Mouse (Mus musculus): Measurements from ENCODE around the gene Ak8. TPM values are rescaled to one million over a fixed set of nuclear protein-coding genes. Genes with fewer than 3 reads are reported as not detected.
A peak's percentile ranks its signal among the peaks of the same experiment; 100 is the strongest.

Ak8 gene
- polyA plus RNA-seq, 1 experiment from 2014 or later, result 0.41 TPM

DNA sequence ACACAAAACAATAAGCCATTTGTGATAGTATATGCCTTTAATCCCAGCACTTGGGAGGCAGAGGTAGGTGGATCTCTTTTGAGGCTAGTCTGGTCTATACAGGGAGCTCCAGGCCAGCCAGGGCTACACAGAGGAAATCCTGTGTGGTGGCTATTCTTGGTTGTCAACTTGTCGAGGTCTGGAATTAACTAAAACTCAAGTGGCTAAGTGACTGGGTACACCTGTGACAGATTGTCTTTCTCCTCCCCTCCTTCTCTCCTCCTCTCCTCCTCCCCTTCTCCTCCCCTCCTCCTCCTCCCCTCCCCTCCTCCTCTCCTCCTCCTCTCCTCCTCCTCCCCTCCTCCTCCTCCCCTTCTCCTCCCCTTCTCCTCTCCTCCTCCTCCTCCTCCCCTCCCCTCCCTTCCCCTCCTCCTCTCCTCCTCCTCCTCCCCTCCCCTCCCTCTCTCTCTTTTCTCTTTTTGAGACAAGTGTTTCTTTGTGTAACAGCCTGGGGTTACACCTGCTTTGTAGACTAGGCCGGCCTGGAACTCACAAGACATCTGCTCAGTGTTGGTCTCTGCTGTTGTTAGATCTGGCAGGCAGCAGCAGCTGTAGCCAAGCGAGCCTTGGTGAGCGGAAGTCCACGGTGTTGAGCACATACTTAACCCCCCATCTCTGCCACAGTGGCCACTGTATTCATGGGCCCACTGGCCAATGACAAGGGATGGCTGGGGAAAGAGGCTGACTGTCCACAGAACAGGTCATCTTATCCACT, 110.5 kb downstream of the Ak8 start:
- H3K4me1 ChIP-seq, result peaks cover 7% of the 10 kb centered on the region; the same call in 1 of the 2 replicates
- WGBS, result 78% methylated on average over 5 of the region's 5 CpGs
- H3K36me3 ChIP-seq, result no peaks in the 10 kb centered on the region
- DNase-seq (ENCODE audit: low spot score), result no peak
- H3K4me3 ChIP-seq, result no peak overlapping the region
- no peaks in the 10 kb centered on the region for H3K9me3 ChIP-seq (replicated peaks)
- H3K27me3 ChIP-seq (ENCODE audit: low read depth, poor library complexity, severe bottlenecking), result peaks cover 11% of the 10 kb centered on the region; the same call in 1 of the 2 replicates
- no peak overlapping the region for H3K27ac ChIP-seq

DNA sequence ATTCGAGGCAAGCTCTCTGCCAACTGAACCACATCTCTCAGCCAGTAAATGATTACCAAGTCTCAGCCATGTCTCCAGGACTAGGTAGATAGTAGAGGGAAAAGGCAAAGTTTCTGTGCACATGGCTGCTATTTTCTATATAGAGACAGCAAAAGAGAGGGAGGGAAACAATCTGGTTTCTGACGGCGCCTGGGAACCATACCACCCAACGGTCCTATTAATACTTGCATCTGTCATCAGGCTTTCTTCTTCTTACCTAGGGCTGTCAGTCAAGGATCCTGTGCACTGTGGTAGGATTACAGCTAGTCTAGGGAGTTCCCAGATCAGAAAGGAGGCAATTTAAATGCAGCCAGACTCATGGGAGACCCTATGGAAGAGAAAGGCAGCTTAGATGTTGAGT, 118.9 kb downstream of the Ak8 start:
- no peaks in the 10 kb centered on the region for H3K9me3 ChIP-seq (replicated peaks)
- no peak overlapping the region for H3K4me3 ChIP-seq
- WGBS, result 86% methylated on average over 4 of the region's 4 CpGs
- H3K27ac ChIP-seq, result no peak overlapping the region
- H3K27me3 ChIP-seq (ENCODE audit: low read depth, poor library complexity, severe bottlenecking), result no peaks in the 10 kb centered on the region
- peaks cover 24% of the 10 kb centered on the region for H3K36me3 ChIP-seq
- DNase-seq (ENCODE audit: low spot score), result no peak
- no peaks in the 10 kb centered on the region for H3K4me1 ChIP-seq

DNA sequence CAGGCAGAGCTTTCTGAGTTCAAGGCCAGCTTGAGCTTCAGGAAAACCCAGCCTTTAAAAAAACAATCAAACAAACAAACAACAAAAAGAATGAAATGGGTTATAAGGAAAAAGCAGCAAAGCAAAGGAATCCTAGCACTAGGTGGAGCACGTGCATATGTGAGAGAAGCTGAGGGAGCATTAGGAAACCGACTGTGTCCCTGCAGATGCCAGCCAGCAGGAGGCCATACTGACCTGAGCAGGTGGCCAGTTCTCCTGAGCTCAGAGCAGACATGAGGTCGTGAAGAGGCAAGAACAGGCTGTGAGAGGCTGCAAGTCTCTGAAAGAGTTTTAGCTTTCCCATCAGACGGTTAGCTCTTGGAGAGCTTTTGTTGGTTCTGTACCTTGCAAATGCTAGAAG, 129.3 kb downstream of the Ak8 start:
- H3K4me3 ChIP-seq, result no peak overlapping the region
- H3K27ac ChIP-seq, result no peak overlapping the region
- no peaks in the 10 kb centered on the region for H3K9me3 ChIP-seq (replicated peaks)
- H3K27me3 ChIP-seq (ENCODE audit: low read depth, poor library complexity, severe bottlenecking), result no peaks in the 10 kb centered on the region
- H3K4me1 ChIP-seq, result no peaks in the 10 kb centered on the region
- H3K36me3 ChIP-seq, result peaks cover 100% of the 10 kb centered on the region
- 51% methylated on average over 4 of the region's 4 CpGs for WGBS
- no peak for DNase-seq (ENCODE audit: low spot score)

DNA sequence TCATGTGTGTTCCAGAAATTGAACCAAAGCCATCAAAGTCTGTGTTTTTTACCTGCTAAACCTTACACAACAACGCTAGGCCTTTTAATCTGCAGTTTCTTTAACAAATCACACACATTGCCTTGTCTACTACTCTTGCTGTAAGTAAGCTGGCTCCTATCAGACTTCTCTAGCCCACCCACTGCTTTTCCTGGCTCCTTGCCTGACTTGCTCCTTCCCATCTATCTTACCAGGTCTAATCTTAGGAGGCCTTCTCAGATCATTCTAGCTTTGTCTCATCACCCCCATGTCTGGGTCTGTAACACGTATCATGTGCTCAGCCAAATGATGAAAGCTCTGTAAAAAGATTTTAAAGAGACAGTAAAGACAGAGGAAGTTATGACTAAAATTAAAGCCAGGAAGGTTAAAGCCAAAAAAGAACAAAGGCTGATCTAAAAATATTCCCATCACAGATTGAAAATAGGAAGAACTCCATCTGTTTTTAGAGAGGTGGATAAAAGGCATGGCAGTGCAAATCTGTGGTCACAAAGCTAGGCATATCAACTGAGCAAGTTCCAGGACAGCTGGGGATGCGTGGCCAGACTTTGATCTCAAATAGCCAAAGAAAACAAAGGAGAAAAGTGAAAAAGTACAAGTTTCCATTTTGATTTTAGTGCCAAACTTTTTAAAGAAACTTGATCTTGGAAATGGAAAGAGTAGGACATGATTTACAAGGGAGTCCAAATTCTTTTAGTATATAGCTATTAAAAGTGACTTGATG, 136.4 kb downstream of the Ak8 start:
- Histone ChIP-seq H3K27ac (no peak overlapping the region), H3K27me3 (ENCODE audit: low read depth, poor library complexity, severe bottlenecking) (no peaks in the 10 kb centered on the region), H3K4me1 (peaks cover 18% of the 10 kb centered on the region), H3K9me3 (replicated peaks) (no peaks in the 10 kb centered on the region), H3K36me3 (peaks cover 59% of the 10 kb centered on the region), H3K4me3 (no peak overlapping the region)
- WGBS, result 91% methylated on average over 3 of the region's 3 CpGs
- no peak for DNase-seq (ENCODE audit: low spot score)

DNA sequence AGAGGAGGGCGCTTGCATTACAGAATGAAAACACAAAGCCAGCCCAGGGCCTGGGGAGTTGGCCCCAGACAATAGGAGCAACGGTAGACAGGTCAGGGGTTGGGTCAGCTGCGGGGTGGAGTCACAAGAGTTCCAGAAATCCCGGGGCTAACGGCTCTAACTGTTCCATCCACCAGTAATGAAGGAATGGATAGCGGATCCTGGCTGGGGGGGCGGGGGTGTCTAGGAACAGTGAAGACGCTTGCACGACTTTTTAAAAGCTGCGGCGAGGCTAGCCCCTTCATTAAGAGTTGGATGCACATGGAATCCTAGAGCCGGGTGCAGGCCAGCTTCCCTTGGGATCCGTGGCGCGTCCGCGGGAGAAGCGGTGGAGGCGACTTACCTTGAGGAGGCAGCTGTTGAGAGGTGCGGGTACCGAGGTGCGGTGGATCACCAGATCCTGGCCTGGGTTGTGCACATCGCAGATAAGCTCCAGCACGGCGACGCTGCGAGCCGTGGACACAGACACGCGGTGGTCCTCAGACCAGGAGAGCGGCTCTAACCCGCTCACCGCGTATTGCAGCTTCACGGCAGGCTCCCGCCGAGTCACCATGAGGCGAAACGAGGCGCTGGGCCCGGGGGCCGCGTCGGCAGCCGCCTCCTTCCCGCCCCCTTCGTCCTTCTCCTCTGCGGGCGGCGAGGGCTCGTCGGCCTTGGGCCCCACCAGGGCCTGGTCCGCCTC, 139.7 kb downstream of the Ak8 start:
- no peak for DNase-seq (ENCODE audit: low spot score)
- H3K4me1 ChIP-seq, result peaks cover 28% of the 10 kb centered on the region
- peak overlapping the region; percentile 95 for H3K27ac ChIP-seq
- peaks cover 35% of the 10 kb centered on the region for H3K36me3 ChIP-seq
- under 1% methylated on average over 53 of the region's 53 CpGs for WGBS
- peak overlapping the region; percentile 87 for H3K4me3 ChIP-seq
- no peaks in the 10 kb centered on the region for H3K9me3 ChIP-seq (replicated peaks)
- H3K27me3 ChIP-seq (ENCODE audit: low read depth, poor library complexity, severe bottlenecking), result no peaks in the 10 kb centered on the region

DNA sequence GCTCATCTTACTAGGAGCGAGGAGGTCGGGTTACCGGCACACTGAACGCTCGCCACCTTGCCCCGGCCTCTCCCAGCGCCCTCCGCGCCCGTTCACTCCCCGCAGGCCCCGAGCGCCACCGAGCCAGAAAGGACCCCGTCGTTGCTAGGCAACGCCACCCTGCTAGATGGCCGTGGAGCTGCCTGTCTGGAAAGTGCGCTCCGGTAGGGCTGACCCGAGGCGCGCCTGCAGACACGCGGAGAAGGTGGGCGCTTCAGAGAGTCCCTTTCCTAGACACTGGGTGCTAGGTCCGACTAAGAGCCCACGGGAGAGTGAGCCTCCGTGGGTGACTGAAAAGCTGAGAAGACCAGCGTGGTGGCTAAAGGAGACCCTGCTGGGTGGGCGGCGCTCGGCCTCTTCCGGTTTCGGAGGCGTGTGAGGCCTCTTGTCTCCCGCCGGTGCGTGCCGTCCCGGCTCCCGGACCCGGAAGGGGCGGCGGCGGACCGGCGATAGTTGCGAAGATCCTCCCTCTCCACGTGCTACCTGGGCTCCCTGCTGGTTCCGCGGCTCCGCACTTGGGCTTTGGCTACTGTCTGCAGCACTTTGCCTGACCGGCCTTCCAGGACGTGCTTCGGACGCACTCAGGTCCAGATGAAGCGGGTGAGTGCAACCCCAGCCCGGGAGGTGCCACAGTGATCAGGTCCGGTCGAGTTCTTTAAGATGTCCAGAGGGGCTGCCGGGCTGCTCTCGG, 140.4 kb downstream of the Ak8 start, which contains the start of the genes Gtf3c4 and Ddx31:
TSS of gene Gtf3c4 (minus strand) at position 139 of the 730 bp plus-strand sequence.
TSS of gene Ddx31 (plus strand) at position 185 of the 730 bp plus-strand sequence.
- Histone ChIP-seq H3K4me3 (peak within 1 kb of the TSS; percentile 87), H3K36me3 (peaks cover 35% of the 10 kb centered on the region), H3K9me3 (replicated peaks) (no peaks in the 10 kb centered on the region), H3K27me3 (ENCODE audit: low read depth, poor library complexity, severe bottlenecking) (no peaks in the 10 kb centered on the region), H3K4me1 (peaks cover 28% of the 10 kb centered on the region), H3K27ac (peak within 1 kb of the TSS; percentile 95)
- WGBS, result under 1% methylated on average over 63 of the region's 63 CpGs
- DNase-seq (ENCODE audit: low spot score), result peak; percentile 97

DNA sequence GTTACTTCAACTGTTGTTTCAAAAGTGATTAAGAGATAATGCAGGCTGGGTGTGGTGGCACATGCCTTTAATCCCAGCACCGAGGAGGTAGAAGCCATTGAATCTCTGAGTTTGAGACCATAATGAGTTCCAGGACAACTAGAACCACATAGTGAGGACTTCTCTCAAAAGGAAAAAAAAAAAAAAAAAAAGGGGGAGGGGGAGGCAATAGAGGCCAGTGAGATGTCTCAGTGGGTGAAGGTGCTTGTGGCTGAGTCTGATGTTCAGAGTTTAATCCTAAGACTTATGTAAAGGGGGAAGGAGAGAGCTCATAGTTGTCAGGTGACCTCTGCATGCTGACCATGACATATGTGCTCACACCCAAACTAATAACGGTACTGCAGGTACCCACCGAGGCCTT, 142.1 kb downstream of the Ak8 start:
- Histone ChIP-seq H3K27ac (no peak overlapping the region), H3K9me3 (replicated peaks) (no peaks in the 10 kb centered on the region), H3K36me3 (peaks cover 40% of the 10 kb centered on the region), H3K4me1 (peaks cover 28% of the 10 kb centered on the region), H3K27me3 (ENCODE audit: low read depth, poor library complexity, severe bottlenecking) (no peaks in the 10 kb centered on the region), H3K4me3 (peak overlapping the region; percentile 87)
- DNase-seq (ENCODE audit: low spot score), result no peak
- WGBS, result 84% methylated on average over 3 of the region's 3 CpGs

DNA sequence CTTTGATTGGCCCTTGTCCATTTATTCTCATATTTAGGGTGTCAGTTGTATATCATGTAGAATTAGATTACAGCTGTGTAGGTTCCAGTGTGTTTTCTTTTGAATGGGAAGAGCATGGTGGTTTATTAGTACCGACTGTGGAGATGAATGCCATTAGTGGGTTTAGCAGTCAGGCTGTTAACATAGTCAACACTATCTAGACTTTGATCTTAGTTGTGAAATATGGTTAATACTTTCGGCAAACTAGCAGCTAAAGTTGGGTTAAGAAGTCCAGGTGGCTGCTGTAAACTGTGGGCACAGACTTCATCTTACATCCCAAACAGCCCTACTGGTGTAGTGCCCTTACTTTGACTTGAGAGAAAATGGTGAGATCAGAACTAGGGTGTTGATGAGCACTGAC, 148.9 kb downstream of the Ak8 start:
- no peak overlapping the region for H3K27ac ChIP-seq
- peaks cover 91% of the 10 kb centered on the region for H3K36me3 ChIP-seq
- DNase-seq (ENCODE audit: low spot score), result no peak
- H3K4me3 ChIP-seq, result no peak overlapping the region
- no peaks in the 10 kb centered on the region for H3K9me3 ChIP-seq (replicated peaks)
- no peaks in the 10 kb centered on the region for H3K4me1 ChIP-seq
- WGBS, result 89% methylated on average over 2 of the region's 2 CpGs
- H3K27me3 ChIP-seq (ENCODE audit: low read depth, poor library complexity, severe bottlenecking), result no peaks in the 10 kb centered on the region

DNA sequence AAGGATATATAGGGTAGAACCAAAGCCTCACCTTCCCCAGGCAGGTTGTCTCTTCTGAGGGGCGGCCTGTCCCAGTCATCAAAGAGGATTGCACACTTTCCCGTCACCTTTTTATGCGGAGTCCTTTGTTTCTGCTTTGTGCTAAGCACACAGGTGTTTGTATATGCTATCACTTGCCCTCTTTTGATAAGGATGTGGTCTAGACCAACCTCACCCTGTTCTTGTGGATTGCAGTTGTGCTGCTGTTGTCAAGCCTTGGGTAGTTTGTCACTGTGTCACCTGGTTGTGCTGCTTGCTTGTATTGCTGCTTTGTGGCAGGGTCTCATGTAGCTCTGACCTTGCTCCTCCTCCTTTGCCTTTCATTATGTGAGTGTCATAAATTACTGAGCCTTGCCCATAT, 152.6 kb downstream of the Ak8 start:
- DNase-seq (ENCODE audit: low spot score), result no peak
- H3K36me3 ChIP-seq, result peaks cover 90% of the 10 kb centered on the region
- no peaks in the 10 kb centered on the region for H3K9me3 ChIP-seq (replicated peaks)
- WGBS, result 93% methylated on average over 3 of the region's 3 CpGs
- H3K4me1 ChIP-seq, result no peaks in the 10 kb centered on the region
- H3K4me3 ChIP-seq, result no peak overlapping the region
- H3K27ac ChIP-seq, result no peak overlapping the region
- no peaks in the 10 kb centered on the region for H3K27me3 ChIP-seq (ENCODE audit: low read depth, poor library complexity, severe bottlenecking)

DNA sequence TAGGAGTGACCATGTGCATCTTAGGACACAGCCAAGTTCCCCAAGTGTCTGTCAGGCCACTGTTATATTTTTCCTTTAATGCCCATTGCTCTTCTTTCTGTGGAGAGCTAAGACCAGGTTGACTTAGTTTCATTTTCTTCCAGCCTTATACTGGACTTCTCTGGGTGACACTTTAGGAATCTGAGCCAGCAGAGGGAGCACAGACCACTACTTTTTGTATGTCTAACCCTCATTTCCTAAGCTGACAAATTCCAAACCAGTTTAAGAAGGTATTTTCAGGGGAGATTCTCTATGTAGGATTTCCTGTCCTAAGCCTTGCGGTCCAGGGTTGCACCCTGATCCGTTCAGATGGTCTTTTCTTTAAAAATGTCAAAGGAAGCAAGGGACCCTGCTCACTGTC, 155.8 kb downstream of the Ak8 start:
- Histone ChIP-seq H3K4me3 (no peak overlapping the region), H3K27ac (no peak overlapping the region), H3K36me3 (peaks cover 90% of the 10 kb centered on the region), H3K27me3 (ENCODE audit: low read depth, poor library complexity, severe bottlenecking) (no peaks in the 10 kb centered on the region), H3K4me1 (no peaks in the 10 kb centered on the region), H3K9me3 (replicated peaks) (no peaks in the 10 kb centered on the region)
- no peak for DNase-seq (ENCODE audit: low spot score)
- 94% methylated on average over 2 of the region's 2 CpGs for WGBS

DNA sequence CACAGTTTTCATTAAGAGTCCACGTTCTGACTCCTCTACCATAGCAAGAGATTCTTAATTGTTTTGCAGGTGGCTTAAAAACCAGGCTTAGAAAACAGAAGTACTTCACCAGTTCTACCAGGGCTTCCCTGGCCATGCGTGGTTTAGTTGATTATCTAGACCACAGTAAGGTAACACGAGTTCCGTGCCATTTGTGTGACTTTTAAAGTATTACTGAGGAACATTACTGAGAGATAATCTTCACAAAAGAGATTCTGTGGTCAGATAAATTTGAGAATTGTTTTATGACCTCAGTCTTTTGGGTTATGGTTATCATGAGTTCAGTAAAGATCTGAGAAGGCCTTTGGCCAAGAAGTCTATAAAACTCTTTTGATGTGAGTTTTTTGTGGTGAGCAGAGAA, 159.3 kb downstream of the Ak8 start:
- H3K27ac ChIP-seq, result no peak overlapping the region
- H3K4me3 ChIP-seq, result no peak overlapping the region
- H3K36me3 ChIP-seq, result peaks cover 97% of the 10 kb centered on the region
- DNase-seq (ENCODE audit: low spot score), result no peak
- H3K27me3 ChIP-seq (ENCODE audit: low read depth, poor library complexity, severe bottlenecking), result no peaks in the 10 kb centered on the region
- H3K9me3 ChIP-seq (replicated peaks), result no peaks in the 10 kb centered on the region
- no peaks in the 10 kb centered on the region for H3K4me1 ChIP-seq
- 91% methylated on average over 4 of the region's 4 CpGs for WGBS

DNA sequence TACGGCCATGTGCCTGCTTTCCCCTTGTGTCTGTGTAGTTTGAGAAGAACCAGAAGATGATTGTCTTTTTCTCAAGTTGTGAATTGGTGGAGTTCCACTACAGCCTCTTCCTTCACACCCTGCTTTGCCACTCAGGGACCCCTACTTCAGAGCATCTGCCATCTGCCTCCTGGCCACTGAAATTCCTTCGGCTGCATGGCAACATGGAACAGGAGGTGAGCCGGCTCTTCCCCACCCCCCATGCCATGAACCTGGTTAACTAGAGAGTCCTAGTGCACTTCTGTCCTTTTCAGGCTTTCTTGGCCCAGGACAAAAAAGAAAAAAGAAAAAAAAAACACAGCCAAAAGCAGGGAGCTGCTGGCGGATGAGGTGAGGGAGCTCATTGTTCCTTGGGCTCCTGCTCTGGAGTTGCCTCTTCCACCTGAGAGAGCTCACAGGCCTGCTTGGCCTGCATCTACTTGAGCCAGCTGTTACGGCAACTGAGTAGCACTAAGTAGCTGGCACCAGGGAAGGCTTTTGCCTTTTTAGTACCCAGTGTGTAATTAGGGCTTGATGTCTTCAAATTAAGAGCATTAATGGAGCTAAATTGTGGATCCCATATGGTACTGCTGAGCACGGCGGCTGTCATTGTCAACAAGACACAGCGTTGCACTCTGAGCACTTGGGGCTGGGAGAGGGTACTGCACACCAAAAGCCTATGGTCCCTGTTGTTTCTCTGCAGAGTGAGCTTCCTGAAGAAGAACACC, 160.9 kb downstream of the Ak8 start:
- Histone ChIP-seq H3K36me3 (peaks cover 98% of the 10 kb centered on the region), H3K4me1 (no peaks in the 10 kb centered on the region), H3K27me3 (ENCODE audit: low read depth, poor library complexity, severe bottlenecking) (no peaks in the 10 kb centered on the region), H3K9me3 (replicated peaks) (no peaks in the 10 kb centered on the region), H3K4me3 (no peak overlapping the region), H3K27ac (no peak overlapping the region)
- DNase-seq (ENCODE audit: low spot score), result no peak
- WGBS, result 94% methylated on average over 8 of the region's 8 CpGs

Data from limb, embryonic 10.5 days (tissue).